Mouse (Mus musculus) spleen, adult 12 weeks (tissue): ENCODE data around the gene Vdr.

Experiments
- DNase-seq: peaks from one replicate; pipeline ENCODE4 v3.0.0; 2022; ENCODE audit warnings: low spot score

Vdr gene

DNA sequence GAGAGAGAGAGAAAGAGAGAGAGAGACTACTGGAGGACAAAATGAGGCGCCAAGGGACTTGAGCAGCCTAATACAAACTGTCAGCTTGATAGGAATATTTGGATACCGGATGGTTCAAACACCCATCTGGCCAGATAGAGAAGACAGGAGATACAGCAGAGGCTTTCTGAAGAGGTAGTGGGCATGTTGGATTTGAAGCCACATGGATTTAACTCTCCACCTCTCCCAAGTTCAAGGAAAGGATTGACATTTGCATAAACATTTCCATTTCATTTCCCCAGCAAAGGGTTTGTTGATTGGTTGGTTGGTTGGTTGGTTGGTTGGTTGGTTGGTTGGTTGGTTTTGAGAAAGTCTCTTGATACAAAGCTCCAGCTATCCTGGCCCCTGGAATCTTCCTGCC, 62.6 kb downstream of the Vdr start:
- no peak for DNase-seq

DNA sequence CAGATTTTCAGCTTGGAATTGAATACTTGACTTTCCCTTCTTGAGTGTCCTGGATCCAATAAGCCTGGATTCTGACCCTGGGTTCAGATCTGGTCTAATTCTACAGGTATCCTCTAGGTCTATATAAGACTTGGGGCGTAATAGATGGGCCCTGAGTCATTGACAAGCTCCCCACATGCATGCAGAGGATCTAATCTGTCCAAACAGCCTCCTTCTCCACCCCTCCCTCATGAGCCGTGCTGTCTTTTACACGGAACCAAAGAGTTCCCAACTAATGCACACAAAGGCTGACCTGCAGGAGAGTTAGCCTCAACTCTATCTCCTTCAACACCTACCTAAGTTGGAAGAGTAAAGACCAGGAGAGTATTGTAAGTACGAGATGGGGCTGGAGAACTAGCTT, 63.1 kb downstream of the Vdr start:
- no peak for DNase-seq

DNA sequence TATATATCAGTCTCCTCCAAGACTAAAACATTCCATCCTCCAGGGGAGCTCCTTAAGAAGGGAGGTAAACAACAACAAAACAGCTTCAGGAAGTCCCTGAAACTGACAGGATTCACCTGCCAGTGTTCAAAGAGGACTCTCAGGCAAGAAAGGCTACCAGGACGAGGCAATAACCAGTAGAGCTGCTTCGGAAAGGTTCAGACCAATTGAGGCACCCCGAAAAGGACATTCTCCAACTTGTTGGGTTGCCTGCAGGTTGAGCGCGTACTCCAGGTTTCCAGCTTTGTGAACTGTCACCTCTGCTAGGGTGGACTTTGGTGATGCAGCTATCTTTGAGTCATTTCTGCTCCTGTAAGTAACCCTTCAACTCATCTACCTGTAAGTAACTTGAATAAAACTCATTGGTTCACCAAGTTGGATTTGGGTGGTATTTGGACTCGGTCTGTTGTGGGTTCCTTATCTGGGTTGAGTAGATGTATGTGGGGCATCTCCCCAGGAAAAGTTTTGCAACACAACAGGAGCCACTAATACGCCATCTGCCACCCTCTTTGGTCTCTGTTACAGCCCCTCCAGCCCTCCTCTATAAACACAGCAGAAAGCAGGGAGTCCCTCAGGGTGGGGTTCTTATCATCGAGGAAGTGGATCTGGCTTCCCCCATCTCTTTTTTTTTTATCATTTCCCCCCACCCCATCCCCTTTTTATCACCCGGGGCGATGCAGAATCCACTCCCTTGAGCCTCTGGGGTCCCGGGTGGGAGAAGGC, 64.1 kb downstream of the Vdr start:
- DNase-seq, result no peak

DNA sequence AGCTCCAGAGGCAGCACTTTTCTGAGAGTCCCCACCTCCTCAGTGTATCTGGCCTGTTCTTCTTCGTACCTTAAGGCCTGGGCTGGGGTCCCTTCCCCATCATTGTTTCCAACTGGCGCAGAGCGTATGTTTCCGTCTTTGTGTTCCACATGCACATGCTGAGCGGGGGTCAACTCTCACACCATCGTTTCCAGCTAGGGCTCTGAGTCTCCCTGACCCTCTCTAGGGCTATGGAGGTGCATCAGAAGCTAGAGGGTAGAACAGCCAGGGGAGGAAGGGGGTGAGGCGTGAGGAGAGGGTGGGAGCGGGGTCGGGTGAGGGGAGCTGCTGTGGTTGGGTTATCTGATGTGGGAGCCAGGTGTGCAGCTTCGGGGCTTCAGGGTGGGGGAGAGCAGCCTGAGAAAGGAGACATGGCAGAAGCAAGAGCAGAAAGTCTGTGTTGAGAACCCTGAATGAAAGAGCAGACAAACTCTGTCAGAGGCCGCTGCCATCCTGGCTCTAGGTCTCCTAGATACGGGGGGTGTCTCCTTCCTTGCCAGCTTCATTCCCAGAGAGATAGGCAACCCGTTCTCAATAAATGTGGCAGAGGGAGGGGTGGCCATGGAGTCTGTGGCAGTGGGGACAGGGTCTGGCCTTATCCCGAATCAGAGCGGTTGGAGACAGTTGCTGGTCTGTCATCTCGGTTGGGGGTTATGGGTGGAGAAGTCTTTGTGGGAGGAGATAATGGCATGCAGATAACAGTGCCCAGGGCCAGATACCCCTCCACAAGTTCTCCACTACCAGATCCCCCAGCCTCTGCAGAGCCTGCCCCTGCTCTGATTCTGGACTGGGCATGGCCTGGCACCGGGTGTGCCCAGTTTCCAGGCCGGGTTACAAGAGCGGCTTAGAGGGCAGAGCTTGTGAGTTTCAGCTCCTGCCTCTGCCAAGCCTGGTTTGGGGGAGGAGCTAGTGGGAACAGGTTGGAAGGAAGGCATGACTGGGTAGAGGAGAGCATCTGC, 66.1 kb downstream of the Vdr start, which contains the start of gene Hdac7:
Gene Hdac7, minus strand, starts transcription at position 466 of the 998 bp plus-strand sequence.
- peak; percentile 35 for DNase-seq

DNA sequence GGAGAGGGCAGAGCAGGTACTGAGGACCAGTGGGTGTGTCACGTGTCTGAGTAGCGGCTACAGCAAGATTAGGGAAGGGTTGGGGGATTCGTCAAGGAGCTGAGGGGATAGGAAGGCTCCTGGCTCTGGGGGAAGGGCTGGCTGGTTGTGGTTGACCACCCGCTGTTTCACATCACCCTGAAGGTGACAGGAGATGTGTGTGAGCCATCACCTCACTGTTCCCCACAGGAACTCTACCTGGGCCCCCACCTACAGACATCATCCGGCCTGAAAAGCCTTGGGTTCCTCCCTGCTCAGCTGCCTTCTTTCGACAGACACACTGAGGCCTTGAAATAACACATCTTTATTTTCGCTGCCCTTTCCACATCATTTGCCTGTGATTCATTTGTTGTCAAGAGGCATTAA, 67.2 kb downstream of the Vdr start:
- no peak for DNase-seq

DNA sequence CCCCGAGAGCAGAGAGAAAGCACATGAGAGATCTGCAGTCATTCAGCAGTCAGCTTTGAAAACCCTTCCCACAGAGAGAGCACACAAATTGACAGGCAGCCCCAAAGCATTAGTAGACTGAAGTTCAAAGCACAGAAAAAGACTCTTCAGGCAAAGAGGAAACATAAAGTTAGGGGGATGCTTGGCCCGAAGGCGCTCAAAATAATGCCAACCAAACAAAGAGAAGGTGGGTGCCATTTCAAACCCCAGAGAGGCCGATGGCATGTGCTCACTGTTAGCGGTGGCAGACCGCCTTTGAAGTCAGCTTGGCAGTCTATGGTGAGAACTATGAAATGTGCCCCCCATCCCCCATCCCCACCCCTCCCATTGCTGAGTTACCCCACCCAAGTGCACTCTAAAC, 68.4 kb downstream of the Vdr start:
- DNase-seq, result no peak

DNA sequence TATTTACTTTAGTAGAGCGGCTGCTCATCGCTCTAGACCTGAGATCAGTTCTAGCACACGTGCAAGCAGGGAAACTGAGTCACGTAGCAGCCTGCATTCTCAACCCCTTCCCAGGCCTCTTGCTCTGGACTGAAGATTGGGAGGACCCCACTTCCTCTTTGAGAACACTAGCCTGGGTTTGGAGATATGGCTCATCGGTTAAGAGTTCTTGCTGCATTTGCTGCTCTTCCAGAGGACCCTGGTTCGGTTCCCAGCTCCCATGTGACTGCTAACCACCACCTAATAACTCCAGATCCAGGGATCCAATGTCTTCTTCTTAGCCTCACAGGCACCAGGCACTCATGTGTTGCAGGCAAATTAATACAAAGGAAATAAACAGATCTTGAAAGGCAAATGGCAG, 69.0 kb downstream of the Vdr start:
- no peak for DNase-seq

DNA sequence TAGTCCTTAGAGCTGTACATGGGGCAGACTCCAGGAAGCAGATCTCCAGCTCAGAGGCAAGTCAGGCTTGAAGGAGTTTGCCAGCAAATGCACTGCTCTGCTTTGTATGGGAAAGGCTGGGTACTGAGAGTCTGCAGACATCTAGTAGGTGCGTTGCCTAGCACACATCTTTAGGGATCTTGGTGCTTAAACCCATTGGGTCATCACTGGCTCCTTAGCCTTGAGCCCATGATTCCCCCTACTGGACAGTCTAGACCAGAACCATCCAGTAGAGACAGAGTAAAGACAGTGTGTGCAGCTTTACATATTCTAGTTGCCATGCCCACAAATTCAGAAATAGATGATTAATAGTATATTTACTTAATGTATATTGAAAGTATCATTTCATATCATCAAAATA, 69.6 kb downstream of the Vdr start:
- DNase-seq, result no peak

DNA sequence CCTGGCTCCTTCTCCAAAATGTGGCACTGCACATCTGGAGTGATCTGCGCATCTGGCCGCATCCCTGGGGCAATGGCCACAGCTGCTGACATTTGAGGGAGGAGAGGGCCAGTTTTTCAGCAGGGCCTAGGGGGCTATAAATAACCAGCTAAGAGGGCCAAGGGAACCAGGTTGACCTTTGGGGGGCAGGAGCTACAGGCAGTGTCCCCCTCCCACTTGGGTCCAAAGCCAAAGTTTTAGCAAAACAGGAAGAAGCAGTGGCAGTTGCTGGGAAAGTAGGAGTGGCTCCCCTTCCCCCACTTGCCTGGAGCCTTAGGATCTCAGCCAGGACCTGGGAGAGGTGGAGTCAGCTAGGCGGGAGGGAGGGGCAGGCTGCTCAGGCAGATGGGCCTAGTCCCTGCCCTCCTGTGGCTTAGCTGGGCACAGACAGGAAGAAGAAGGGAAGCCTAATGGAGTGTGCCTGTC, 70.4 kb downstream of the Vdr start:
- DNase-seq, result no peak

DNA sequence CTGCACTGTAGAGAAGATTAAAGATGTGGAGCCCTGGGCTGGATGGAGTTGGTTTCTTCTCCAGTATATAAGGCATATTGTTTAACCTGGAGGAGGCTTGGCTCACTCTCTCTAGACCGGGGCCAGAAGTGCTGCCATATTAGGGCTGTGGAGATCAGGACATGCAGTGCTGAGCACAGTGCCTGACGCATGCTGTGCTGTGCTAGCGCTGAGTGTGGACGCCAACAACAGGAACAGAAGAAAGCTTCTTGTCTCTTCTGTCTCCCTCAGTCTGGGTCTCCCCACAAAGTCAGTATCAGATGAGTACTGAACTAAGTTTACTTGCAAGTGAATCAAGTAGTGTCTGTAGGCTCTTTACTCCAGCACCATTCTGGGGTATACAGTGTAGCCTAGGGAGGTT, 71.0 kb downstream of the Vdr start:
- no peak for DNase-seq

DNA sequence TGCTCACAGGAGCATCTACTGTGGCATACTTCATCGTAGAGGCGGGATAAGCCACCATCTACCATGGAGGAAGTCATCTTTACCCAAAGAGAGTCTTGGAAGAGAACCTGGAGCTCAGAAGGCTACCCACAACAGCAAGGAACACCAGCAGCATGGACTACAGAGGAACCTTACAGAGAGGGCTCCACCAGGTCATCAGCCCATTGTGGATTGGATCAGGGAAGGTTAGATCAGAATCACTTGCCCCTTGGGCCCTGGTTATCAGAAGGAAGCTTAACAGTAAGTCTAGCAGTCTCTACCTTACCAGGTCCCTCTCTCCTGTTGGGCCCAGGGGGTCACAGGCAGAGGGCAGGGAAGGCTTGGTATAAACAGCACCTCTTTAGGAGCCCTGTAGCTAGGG, 71.4 kb downstream of the Vdr start:
- DNase-seq, result no peak

DNA sequence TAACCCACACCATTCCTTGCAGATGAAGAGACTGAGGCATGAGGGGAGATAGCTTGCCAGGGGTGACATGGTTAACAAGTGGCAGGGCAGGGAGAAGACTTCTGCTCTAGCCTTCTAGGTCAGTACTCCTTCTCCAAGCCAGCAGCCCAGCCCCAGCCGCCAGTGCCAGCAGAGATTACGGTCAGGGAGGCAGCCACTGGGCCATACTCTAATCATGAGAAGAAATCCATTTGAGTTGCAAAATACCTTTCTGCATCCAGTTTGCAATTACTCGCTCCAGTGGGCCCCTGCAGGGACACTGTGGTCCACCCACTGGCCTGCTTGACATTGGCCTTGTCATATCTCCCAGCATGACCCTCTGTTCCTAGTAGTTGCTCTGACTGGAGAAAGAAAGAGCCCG, 72.0 kb downstream of the Vdr start:
- DNase-seq, result no peak

DNA sequence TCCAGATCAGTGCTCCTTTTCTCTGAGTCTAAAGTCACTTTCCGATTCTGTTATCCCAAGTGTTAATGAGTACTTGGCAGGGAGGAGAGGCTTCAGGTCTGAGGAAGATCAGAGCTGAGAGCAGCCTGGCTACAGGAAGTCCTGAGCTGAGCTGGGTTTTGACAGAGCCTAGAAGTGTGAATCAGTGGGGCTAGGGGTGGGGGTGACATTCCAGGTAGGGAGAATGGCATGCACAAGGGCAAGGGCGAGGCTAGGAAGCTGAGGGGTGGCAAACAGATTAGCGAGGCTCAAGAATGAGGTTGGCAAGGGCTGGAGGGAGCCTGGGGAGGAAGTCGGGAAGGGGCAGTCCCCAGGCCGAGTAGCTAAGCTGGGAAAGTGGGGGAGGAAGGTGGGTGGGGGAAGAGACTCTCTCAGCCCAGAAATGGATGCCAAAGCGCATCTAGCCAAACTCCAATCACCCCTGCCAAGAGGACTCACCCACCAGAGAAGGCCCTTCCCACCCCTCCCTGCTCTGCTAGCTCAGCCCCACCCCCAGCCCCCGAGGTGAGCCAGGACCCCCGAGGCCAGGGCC, 72.9 kb downstream of the Vdr start:
- DNase-seq, result no peak

DNA sequence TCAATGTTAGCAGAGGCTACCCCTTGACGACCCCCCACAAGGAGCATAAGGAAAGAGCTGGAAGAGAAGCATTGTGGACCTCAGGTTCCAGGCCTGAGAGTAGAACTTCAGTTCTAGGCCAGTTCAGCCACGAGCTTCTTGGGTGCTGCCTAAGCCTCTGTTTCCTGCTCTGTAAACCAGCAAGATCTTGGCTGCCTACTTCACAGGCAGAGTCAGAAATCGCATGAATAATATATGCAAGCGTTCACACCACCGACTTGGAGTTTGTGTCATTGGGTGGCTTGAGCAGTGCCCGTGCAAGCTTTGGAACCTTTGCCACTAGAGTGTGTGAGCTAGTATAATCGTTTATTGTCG, 73.6 kb downstream of the Vdr start:
- DNase-seq, result no peak

DNA sequence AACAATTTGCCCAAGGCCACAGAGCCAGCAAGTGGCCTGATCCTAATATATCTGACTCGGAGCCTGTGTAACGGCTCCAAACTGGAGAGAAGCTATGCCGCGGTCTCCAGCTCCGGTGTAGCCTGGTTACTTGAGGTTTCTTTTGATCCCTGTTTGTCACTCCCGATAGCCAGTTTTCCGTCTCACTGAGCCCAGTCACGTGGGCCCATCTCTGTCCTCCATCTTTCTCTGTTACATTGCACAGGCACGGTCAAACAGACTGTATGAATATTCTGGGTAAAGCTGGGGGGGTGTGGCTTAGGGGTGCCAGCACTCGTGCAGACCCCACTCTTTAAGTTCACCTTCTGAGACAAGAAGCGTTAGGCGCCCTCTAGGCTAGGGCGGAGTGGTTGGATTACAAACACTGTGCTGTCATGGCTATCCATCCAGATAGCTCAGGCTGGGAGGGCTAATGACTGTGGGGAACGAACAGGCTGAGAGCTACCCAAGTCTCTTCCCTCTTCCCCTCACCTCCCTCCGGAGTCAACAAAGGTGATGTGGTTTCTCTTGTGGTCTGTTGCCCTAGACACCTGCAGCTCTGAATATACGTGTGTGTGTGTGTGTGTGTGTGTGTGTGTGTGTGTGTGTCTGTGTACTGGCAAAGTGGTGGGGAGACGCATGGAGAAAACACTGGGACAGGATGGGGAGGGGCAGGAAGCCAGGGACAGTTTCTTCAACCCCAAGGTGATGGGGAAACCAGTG, 74.1 kb downstream of the Vdr start:
- DNase-seq, result no peak

DNA sequence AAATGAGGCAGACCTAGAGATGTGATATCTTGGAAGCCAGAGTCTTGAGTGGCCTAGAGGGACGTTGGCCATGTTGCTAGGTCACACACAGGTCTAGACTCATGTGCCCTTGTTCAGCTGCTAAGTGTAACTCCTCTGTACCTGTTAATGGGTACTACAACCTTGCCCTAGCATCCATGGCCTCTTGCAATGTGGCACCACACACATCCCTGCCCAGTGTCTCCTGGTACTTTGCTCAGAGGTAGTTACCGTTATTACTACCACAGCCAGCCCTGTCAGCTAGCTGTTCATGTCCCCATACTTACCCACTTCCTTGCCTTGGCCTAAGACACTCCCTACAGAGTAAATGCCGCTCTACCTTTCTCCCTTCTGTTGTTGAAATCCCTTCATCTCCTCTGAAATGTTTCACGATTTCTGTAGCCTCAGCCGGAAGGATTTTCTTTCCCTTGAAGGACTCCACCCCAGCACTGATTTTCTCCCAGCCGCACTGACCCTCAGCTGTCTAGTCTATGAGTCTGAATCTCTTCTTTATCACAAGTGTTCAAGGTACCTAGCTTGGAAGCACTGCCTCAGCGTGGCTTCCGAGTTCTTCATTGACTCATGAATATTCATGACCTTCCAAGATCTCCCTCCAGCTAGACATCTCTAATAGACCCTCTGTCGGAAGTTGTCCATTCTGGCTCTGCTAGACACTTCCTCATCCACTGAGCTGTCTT, 77.5 kb downstream of the Vdr start:
- no peak for DNase-seq

DNA sequence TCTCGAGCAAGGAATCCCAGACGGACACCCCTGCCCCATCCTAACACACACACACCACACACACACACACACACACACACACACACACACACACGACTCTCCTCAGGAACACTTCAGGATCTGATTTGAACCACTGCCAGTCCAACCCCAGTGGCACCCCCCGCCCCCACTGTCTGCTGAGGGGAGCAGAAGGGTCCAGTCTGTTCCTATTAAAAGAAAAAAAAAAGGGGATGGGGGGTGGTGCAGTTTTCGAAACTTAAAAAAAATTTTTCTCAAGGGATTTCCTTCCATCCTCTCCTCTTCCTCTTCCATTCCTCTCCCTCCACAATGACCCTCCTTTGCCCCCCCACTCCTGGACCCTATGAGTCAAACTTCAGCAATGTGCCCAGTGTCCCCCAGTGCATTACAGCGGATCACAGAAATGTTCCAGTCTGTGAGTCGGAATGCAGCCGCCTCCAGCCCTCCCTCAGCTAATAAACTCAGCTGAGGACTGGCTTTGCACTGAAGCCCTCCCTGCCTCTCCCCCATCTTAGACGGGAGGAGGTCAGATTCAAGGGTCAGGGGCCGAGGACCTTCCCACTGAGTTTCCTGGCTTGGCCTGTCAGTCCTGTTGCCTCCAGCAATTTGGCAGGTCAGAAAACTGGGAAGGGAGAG, 78.3 kb downstream of the Vdr start:
- no peak for DNase-seq

DNA sequence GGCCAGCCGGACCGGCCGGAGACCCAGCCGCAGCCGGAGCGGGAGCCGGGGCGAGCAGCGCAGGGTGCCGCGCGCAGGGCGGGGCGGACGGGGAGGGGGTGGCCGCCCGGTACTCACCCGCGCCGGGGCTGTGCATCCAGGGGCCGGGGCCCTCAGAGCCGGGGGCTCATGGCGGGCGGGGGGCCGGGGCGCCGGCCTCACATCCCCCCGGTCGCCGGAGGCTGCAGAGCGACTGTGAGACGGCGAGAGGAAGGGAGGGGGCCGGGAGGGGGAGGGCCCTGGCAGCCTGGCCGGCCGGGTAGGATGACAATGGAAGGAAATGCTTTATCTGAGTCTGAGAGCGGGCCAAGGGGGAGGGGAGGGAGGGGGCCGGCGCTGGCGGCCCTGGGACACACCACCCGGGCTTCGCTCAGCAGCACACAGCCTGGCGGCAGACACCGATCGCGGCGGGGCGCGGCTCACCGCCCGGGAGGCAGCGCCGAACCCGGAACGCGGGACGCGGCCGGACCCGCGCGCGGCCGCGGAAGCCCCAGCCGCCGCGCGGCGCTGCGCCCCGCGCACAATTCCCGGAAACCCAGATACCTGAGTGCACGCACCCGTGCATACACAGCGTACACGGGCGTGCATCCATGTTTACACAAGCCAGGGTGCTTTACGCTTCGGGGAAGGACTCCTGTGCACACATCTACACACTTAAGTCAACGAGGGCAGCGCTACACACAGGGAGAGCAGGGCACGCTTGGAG, 79.0 kb downstream of the Vdr start:
- peak; percentile 30 for DNase-seq

DNA sequence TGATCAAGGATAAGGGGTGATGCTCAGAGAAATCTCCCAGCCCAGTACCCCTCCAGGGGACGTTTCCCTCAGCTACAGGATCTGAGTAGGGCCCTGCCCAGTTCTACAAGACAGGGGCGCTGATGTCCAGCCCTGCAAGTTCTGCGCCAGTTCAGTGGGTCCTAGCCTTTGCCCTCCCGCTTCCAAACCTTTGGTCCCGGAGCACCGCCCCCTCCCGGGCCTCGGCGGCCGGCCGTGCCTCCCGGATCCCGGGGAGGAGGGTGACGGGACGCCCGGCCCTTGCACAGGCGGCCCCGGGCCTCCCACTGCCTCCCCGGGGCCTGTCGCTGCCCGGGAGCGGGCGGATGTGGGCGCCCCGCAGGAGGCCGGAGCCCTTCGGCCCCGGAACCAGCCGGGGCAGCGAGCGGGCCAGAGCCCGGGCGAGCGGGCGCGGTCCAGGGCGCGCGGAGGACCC, 79.6 kb downstream of the Vdr start:
- no peak for DNase-seq

DNA sequence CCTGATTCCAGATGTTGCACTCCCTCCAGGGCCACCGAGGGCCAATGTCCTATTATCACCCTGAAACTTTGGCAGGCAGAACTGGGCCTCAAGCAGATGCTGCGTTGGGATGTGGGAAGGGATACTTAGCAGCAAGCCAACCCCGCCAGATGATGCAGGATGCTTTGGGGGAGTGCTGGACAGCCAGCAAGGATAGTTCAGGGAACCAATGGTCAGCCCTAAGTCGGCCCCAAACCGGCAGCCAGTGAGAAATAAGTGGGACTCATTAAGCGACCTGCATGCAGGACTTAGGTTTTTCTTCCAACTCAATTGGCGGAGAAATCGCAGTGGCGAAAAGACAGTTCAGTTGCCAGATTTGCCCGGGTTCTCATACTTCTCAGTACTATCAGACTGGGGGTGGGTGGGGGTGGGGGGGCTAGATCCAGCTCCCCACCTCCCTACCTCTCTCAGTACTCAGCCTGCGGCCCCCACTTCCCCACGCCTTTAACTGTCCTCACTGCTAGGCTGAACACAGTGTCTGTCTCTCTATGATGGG, 80.1 kb downstream of the Vdr start:
- no peak for DNase-seq
